In the genomic region with DNA sequence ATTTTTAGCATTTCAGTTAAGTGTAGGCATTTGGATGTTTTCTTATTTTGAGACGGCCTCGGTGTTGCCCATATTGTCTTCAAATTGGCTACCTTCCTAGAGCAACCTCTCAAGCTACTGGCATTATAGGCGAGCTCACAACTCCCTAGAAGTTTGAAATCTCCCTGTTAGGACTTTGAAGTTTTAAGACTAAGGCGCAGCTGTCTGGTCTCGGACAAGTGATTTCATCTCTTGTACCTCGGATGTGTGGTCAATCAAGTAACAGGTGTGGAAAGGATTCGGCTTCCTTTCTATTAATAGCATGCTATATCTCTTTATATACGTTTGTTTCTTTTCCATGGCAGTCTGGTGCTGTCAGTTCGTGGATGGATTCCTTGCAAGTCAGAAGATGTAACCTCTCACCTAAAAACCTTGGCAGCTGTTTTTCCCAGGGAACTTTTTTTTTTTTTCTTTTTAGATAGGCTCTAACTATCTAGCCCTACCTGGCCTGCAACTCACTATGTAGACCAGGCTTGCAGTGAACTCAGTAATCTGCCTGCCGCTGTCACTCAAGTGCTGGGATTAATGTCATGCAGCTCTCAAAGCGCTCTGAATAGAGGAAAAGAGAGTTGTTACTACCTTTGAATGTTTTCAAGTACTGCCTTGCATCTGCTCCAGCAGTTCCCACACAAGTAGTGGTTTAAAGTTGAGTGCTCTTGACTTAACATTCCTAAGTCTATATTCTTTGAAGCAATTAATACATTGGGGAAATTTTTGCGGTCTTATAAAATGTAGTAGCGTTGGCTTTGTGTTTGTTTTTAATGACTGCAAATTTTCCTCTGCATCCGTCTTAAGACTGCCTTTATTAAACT, we compare ENCODE assay signal across 8 mouse cellular contexts. TPM values are rescaled to one million over a fixed set of nuclear protein-coding genes. Genes with fewer than 3 reads are reported as not detected.
DNase-seq lines count a peak whose midpoint lies in the region; ATAC-seq and TF ChIP-seq lines count a peak whose summit lies in the region.

No protein-coding gene starts in this region.

- no peaks in the 10 kb centered on the region for H3K9me3 ChIP-seq in forebrain, embryonic 10.5 days
- H3K9me3 ChIP-seq in limb, embryonic 15.5 days = no peaks in the 10 kb centered on the region

- H3K4me2 ChIP-seq in limb, embryonic 15.5 days = peak overlapping the region; percentile 52

- peaks cover 6% of the 10 kb centered on the region for H3K4me1 ChIP-seq in lung, adult 2 months (ENCODE audit: control insufficient read depth, insufficient read depth, low read length)
- H3K4me1 ChIP-seq in forebrain, embryonic 10.5 days = peaks cover 24% of the 10 kb centered on the region
- H3K4me1 ChIP-seq in limb, embryonic 15.5 days = peaks cover 12% of the 10 kb centered on the region

- H3K36me3 ChIP-seq in forebrain, embryonic 10.5 days (replicated peaks) = peaks cover 58% of the 10 kb centered on the region
- H3K36me3 ChIP-seq in limb, embryonic 15.5 days = peaks cover 49% of the 10 kb centered on the region
- peaks cover 19% of the 10 kb centered on the region for H3K36me3 ChIP-seq in splenic B cell, adult 2 months (ENCODE audit: control insufficient read depth, insufficient read depth, low read length, poor library complexity, severe bottlenecking)

- DNase-seq in lung, adult 18-20 months = peak; percentile 20 to 38
- no peak for DNase-seq in lung, adult 2 months
- DNase-seq in forebrain, embryonic 10.5 days (ENCODE audit: extremely low spot score, low spot score) = no peak
- DNase-seq in splenic B cell, adult 2 months (ENCODE audit: low read depth, low spot score) = peak; percentile 6
- no peak for DNase-seq in urinary bladder, postnatal 36 days (ENCODE audit: low spot score in 2 of 2)
- DNase-seq in layer of hippocampus, postnatal 10 days (ENCODE audit: low spot score in 2 of 2) = no peak

- no peak for ATAC-seq in limb, embryonic 15.5 days (ENCODE audit: insufficient number of reproducible peaks, low FRiP score, low TSS enrichment, low read depth)
- ATAC-seq in frontal cortex, adult (ENCODE audit: low TSS enrichment) = no peak

- H3K27me3 ChIP-seq in forebrain, embryonic 10.5 days (ENCODE audit: poor library complexity, severe bottlenecking) = no peaks in the 10 kb centered on the region
- no peaks in the 10 kb centered on the region for H3K27me3 ChIP-seq in limb, embryonic 15.5 days
- no peaks in the 10 kb centered on the region for H3K27me3 ChIP-seq in splenic B cell, adult 2 months (ENCODE audit: control insufficient read depth, insufficient read depth, low read length, poor library complexity, severe bottlenecking)

- no peak for TF ChIP-seq CTCF in lung, adult 2 months (IDR thresholded peaks at IDR 0.05; ENCODE audit: insufficient read depth, low read length)

- WGBS in lung, adult 2 months = 34% methylated on average over 14 of the region's 14 CpGs
- WGBS in forebrain, embryonic 10.5 days = 65% methylated on average over 14 of the region's 14 CpGs
- 48% methylated on average over 14 of the region's 14 CpGs for WGBS in limb, embryonic 15.5 days

- TF ChIP-seq POLR2A in lung, adult 2 months (IDR thresholded peaks at IDR 0.05; ENCODE audit: borderline replicate concordance, extremely low read depth, low read depth, low read length) = no peak

- no peak overlapping the region for H3K27ac ChIP-seq in forebrain, embryonic 10.5 days
- no peak overlapping the region for H3K27ac ChIP-seq in limb, embryonic 15.5 days

- H3K9ac ChIP-seq in limb, embryonic 15.5 days = peak overlapping the region; percentile 76; the same call in 1 of the 2 replicates

- no peak overlapping the region for H3K4me3 ChIP-seq in lung, adult 2 months (replicated peaks; ENCODE audit: extremely low read depth, low read depth, low read length)
- peak overlapping the region; percentile 72 for H3K4me3 ChIP-seq in forebrain, embryonic 10.5 days
- H3K4me3 ChIP-seq in limb, embryonic 15.5 days = peak overlapping the region; percentile 75

RNA-seq across cellular contexts. Expression of a gene that starts 1.3 kb away (rescaled TPM):
- 22.3 and 33.3 TPM in 2 replicates for polyA plus RNA-seq in lung, adult 2 months (2012; rRNA removed)
- polyA plus RNA-seq in forebrain, embryonic 10.5 days (2016; fragmentation: Nextera tagmentation; extraction: Ambion mirVana) = 247 and 254 TPM in 2 replicates
- polyA plus RNA-seq in limb, embryonic 15.5 days (2015; fragmentation: Nextera tagmentation; extraction: Ambion mirVana) = 125 and 127 TPM in 2 replicates
- total RNA-seq in layer of hippocampus, postnatal 10 days (2021) = 10 to 100 TPM; 59.8 to 63.9 TPM

RNA-seq across cellular contexts. Expression of a gene that starts 1.5 kb away (rescaled TPM):
- 19.2 and 26.8 TPM in 2 replicates for polyA plus RNA-seq in lung, adult 2 months (2012; rRNA removed)
- polyA plus RNA-seq in forebrain, embryonic 10.5 days (2016; fragmentation: Nextera tagmentation; extraction: Ambion mirVana) = 71.0 and 73.2 TPM in 2 replicates
- polyA plus RNA-seq in limb, embryonic 15.5 days (2015; fragmentation: Nextera tagmentation; extraction: Ambion mirVana) = 77.7 and 77.8 TPM in 2 replicates
- total RNA-seq in layer of hippocampus, postnatal 10 days (2021) = 10 to 100 TPM; 49.4 to 52.1 TPM

RNA-seq across cellular contexts. Expression of a gene that starts 42.1 kb away (rescaled TPM):
- polyA plus RNA-seq in lung, adult 2 months (2012; rRNA removed) = 35.4 and 40.4 TPM in 2 replicates
- polyA plus RNA-seq in forebrain, embryonic 10.5 days (2016; fragmentation: Nextera tagmentation; extraction: Ambion mirVana) = 0.24 and 0.25 TPM in 2 replicates
- polyA plus RNA-seq in limb, embryonic 15.5 days (2015; fragmentation: Nextera tagmentation; extraction: Ambion mirVana) = 5.0 and 5.3 TPM in 2 replicates
- 10 to 100 TPM; 50.9 to 52.8 TPM for total RNA-seq in layer of hippocampus, postnatal 10 days (2021)

RNA-seq across cellular contexts. Expression of a gene that starts 54.4 kb away (rescaled TPM):
- 15.8 and 17.9 TPM in 2 replicates for polyA plus RNA-seq in lung, adult 2 months (2012; rRNA removed)
- polyA plus RNA-seq in forebrain, embryonic 10.5 days (2016; fragmentation: Nextera tagmentation; extraction: Ambion mirVana) = 13.5 and 13.8 TPM in 2 replicates
- 10.9 and 12.2 TPM in 2 replicates for polyA plus RNA-seq in limb, embryonic 15.5 days (2015; fragmentation: Nextera tagmentation; extraction: Ambion mirVana)
- total RNA-seq in layer of hippocampus, postnatal 10 days (2021) = 10 to 100 TPM; 15.2 to 16.4 TPM

Comparison
In these comparisons a context has a peak if more than half of its experiments do, and no peak if none do; other contexts are left out.
1. DNase-seq: peak in lung, adult 18-20 months (2 of 2) and splenic B cell, adult 2 months (single experiment); none in lung, adult 2 months (single experiment), forebrain, embryonic 10.5 days (single experiment), urinary bladder, postnatal 36 days (0 of 2) and layer of hippocampus, postnatal 10 days (0 of 2).